Mouse (Mus musculus): ENCODE data around the gene Tmprss4. TPM values are rescaled to one million over a fixed set of nuclear protein-coding genes. Genes with fewer than 3 reads are reported as not detected.

The Tmprss4 gene
- polyA plus RNA-seq, 1 experiment from 2014 or later = 5.2 TPM

GRCm38 (mm10) chr9:45206121-45206520 lies 2.2 kb upstream of the Tmprss4 start:
- H3K27me3 ChIP-seq (replicated peaks; ENCODE audit: control insufficient read depth, insufficient read depth, low read length) = no peaks in the 10 kb centered on the region
- H3K4me2 ChIP-seq (ENCODE audit: low read depth, low read length) = no peak overlapping the region
- 79% methylated on average over 4 of the region's 4 CpGs for WGBS
- H3K4me3 ChIP-seq (ENCODE audit: low read depth, low read length) = no peak overlapping the region
- H3K36me3 ChIP-seq (ENCODE audit: control insufficient read depth, insufficient read depth, low read length) = no peaks in the 10 kb centered on the region
- H3K9ac ChIP-seq (ENCODE audit: low read depth, low read length) = no peak overlapping the region
- H3K9me3 ChIP-seq (ENCODE audit: control insufficient read depth, low read length) = no peaks in the 10 kb centered on the region
- DNase-seq (ENCODE audit: low spot score) = no peak
- no peaks in the 10 kb centered on the region for H3K4me1 ChIP-seq (ENCODE audit: control insufficient read depth, insufficient read depth, low read length)
- ATAC-seq (ENCODE audit: low read depth) = no peak
- H3K27ac ChIP-seq (replicated peaks; ENCODE audit: low read depth, low read length) = no peak overlapping the region

GRCm38 (mm10) chr9:45205143-45205542 lies 1.3 kb upstream of the Tmprss4 start:
- ATAC-seq (ENCODE audit: low read depth) (no peak), DNase-seq (ENCODE audit: low spot score) (no peak)
- H3K9ac ChIP-seq (ENCODE audit: low read depth, low read length) = no peak overlapping the region
- H3K4me3 ChIP-seq (ENCODE audit: low read depth, low read length) = no peak overlapping the region
- H3K27me3 ChIP-seq (replicated peaks; ENCODE audit: control insufficient read depth, insufficient read depth, low read length) = no peaks in the 10 kb centered on the region
- WGBS = 75% methylated on average over 5 of the region's 5 CpGs
- H3K9me3 ChIP-seq (ENCODE audit: control insufficient read depth, low read length) = no peaks in the 10 kb centered on the region
- H3K36me3 ChIP-seq (ENCODE audit: control insufficient read depth, insufficient read depth, low read length) = no peaks in the 10 kb centered on the region
- H3K4me2 ChIP-seq (ENCODE audit: low read depth, low read length) = no peak overlapping the region
- H3K4me1 ChIP-seq (ENCODE audit: control insufficient read depth, insufficient read depth, low read length) = no peaks in the 10 kb centered on the region
- H3K27ac ChIP-seq (replicated peaks; ENCODE audit: low read depth, low read length) = no peak overlapping the region

GRCm38 (mm10) chr9:45202021-45202798 lies 1.7 kb downstream of the Tmprss4 start:
- 71% methylated on average over 9 of the region's 9 CpGs for WGBS
- Histone ChIP-seq H3K4me1 (ENCODE audit: control insufficient read depth, insufficient read depth, low read length) (no peaks in the 10 kb centered on the region), H3K36me3 (ENCODE audit: control insufficient read depth, insufficient read depth, low read length) (no peaks in the 10 kb centered on the region), H3K27ac (replicated peaks; ENCODE audit: low read depth, low read length) (no peak overlapping the region), H3K4me3 (ENCODE audit: low read depth, low read length) (no peak overlapping the region), H3K27me3 (replicated peaks; ENCODE audit: control insufficient read depth, insufficient read depth, low read length) (no peaks in the 10 kb centered on the region), H3K9ac (ENCODE audit: low read depth, low read length) (no peak overlapping the region), H3K4me2 (ENCODE audit: low read depth, low read length) (no peak overlapping the region), H3K9me3 (ENCODE audit: control insufficient read depth, low read length) (no peaks in the 10 kb centered on the region)
- DNase-seq (ENCODE audit: low spot score) (no peak), ATAC-seq (ENCODE audit: low read depth) (no peak)

- Histone ChIP-seq H3K4me1 (ENCODE audit: control insufficient read depth, insufficient read depth, low read length) (no peaks in the 10 kb centered on the region), H3K9ac (ENCODE audit: low read depth, low read length) (no peak overlapping the region), H3K9me3 (ENCODE audit: control insufficient read depth, low read length) (no peaks in the 10 kb centered on the region), H3K4me2 (ENCODE audit: low read depth, low read length) (no peak overlapping the region), H3K27me3 (replicated peaks; ENCODE audit: control insufficient read depth, insufficient read depth, low read length) (no peaks in the 10 kb centered on the region), H3K4me3 (ENCODE audit: low read depth, low read length) (no peak overlapping the region), H3K36me3 (ENCODE audit: control insufficient read depth, insufficient read depth, low read length) (no peaks in the 10 kb centered on the region), H3K27ac (replicated peaks; ENCODE audit: low read depth, low read length) (no peak overlapping the region)
- ATAC-seq (ENCODE audit: low read depth) (no peak), DNase-seq (ENCODE audit: low spot score) (no peak)
- 87% methylated on average over 5 of the region's 5 CpGs for WGBS
These were observed 2.5 kb downstream of the Tmprss4 start for GRCm38 (mm10) chr9:45201319-45201947.

GRCm38 (mm10) chr9:45197549-45197948 lies 6.3 kb downstream of the Tmprss4 start:
- no peak for ATAC-seq (ENCODE audit: low read depth)
- 78% methylated on average over 5 of the region's 5 CpGs for WGBS
- H3K4me2 ChIP-seq (ENCODE audit: low read depth, low read length) = no peak overlapping the region
- no peak for DNase-seq (ENCODE audit: low spot score)
- no peaks in the 10 kb centered on the region for H3K27me3 ChIP-seq (replicated peaks; ENCODE audit: control insufficient read depth, insufficient read depth, low read length)
- H3K9me3 ChIP-seq (ENCODE audit: control insufficient read depth, low read length) = 0 out of 2 replicates have a peak, but pooled peaks cover 3% of the 10 kb centered on the region
- H3K9ac ChIP-seq (ENCODE audit: low read depth, low read length) = no peak overlapping the region
- no peaks in the 10 kb centered on the region for H3K4me1 ChIP-seq (ENCODE audit: control insufficient read depth, insufficient read depth, low read length)
- no peak overlapping the region for H3K4me3 ChIP-seq (ENCODE audit: low read depth, low read length)
- H3K36me3 ChIP-seq (ENCODE audit: control insufficient read depth, insufficient read depth, low read length) = no peaks in the 10 kb centered on the region
- H3K27ac ChIP-seq (replicated peaks; ENCODE audit: low read depth, low read length) = no peak overlapping the region

- H3K4me1 ChIP-seq (ENCODE audit: control insufficient read depth, insufficient read depth, low read length) = no peaks in the 10 kb centered on the region
- H3K27me3 ChIP-seq (replicated peaks; ENCODE audit: control insufficient read depth, insufficient read depth, low read length) = no peaks in the 10 kb centered on the region
- no peak overlapping the region for H3K9ac ChIP-seq (ENCODE audit: low read depth, low read length)
- peak; percentile 80 for ATAC-seq (ENCODE audit: low read depth)
- 53% methylated on average over 8 of the region's 8 CpGs for WGBS
- H3K4me3 ChIP-seq (ENCODE audit: low read depth, low read length) = no peak overlapping the region
- H3K4me2 ChIP-seq (ENCODE audit: low read depth, low read length) = no peak overlapping the region
- no peaks in the 10 kb centered on the region for H3K36me3 ChIP-seq (ENCODE audit: control insufficient read depth, insufficient read depth, low read length)
- no peak overlapping the region for H3K27ac ChIP-seq (replicated peaks; ENCODE audit: low read depth, low read length)
- DNase-seq (ENCODE audit: low spot score) = peak; percentile 51
- 0 out of 2 replicates have a peak, but pooled peaks cover 3% of the 10 kb centered on the region for H3K9me3 ChIP-seq (ENCODE audit: control insufficient read depth, low read length)
These were observed 7.6 kb downstream of the Tmprss4 start for GRCm38 (mm10) chr9:45196125-45196830.

GRCm38 (mm10) chr9:45195468-45195867 lies 8.4 kb downstream of the Tmprss4 start:
- ATAC-seq (ENCODE audit: low read depth) = peak; percentile 69

GRCm38 (mm10) chr9:45189661-45190174 lies 14.2 kb downstream of the Tmprss4 start:
- H3K27me3 ChIP-seq (replicated peaks; ENCODE audit: control insufficient read depth, insufficient read depth, low read length) = no peaks in the 10 kb centered on the region
- H3K36me3 ChIP-seq (ENCODE audit: control insufficient read depth, insufficient read depth, low read length) = no peaks in the 10 kb centered on the region
- H3K4me2 ChIP-seq (ENCODE audit: low read depth, low read length) = no peak overlapping the region
- DNase-seq (ENCODE audit: low spot score) = no peak
- no peak overlapping the region for H3K9ac ChIP-seq (ENCODE audit: low read depth, low read length)
- H3K4me3 ChIP-seq (ENCODE audit: low read depth, low read length) = no peak overlapping the region
- 0 out of 2 replicates have a peak, but pooled peaks cover 3% of the 10 kb centered on the region for H3K9me3 ChIP-seq (ENCODE audit: control insufficient read depth, low read length)
- no peak for ATAC-seq (ENCODE audit: low read depth)
- WGBS = 88% methylated on average over 4 of the region's 4 CpGs
- no peak overlapping the region for H3K27ac ChIP-seq (replicated peaks; ENCODE audit: low read depth, low read length)
- H3K4me1 ChIP-seq (ENCODE audit: control insufficient read depth, insufficient read depth, low read length) = no peaks in the 10 kb centered on the region

More at GRCm38 (mm10) chr9:45195468-45195867, 8.4 kb downstream of the Tmprss4 start:
- Histone ChIP-seq H3K27me3 (replicated peaks; ENCODE audit: control insufficient read depth, insufficient read depth, low read length) (no peaks in the 10 kb centered on the region), H3K36me3 (ENCODE audit: control insufficient read depth, insufficient read depth, low read length) (no peaks in the 10 kb centered on the region), H3K4me1 (ENCODE audit: control insufficient read depth, insufficient read depth, low read length) (no peaks in the 10 kb centered on the region), H3K9ac (ENCODE audit: low read depth, low read length) (no peak overlapping the region), H3K27ac (replicated peaks; ENCODE audit: low read depth, low read length) (no peak overlapping the region), H3K4me2 (ENCODE audit: low read depth, low read length) (no peak overlapping the region), H3K9me3 (ENCODE audit: control insufficient read depth, low read length) (0 out of 2 replicates have a peak, but pooled peaks cover 3% of the 10 kb centered on the region), H3K4me3 (ENCODE audit: low read depth, low read length) (no peak overlapping the region)
- 69% methylated on average over 4 of the region's 4 CpGs for WGBS
- peak; percentile 35 for DNase-seq (ENCODE audit: low spot score)
